Comparison of ENCODE assay signal across 10 mouse cellular contexts in genomic region chr11:58057455-58057854, GRCm38 (mm10). TPM values are rescaled to one million over a fixed set of nuclear protein-coding genes. Genes with fewer than 3 reads are reported as not detected.
A peak's percentile ranks its signal among the peaks of the same experiment; 100 is the strongest.
DNase-seq lines count a peak whose midpoint lies in the region; ATAC-seq and TF ChIP-seq lines count a peak whose summit lies in the region.
"Had no signal": no experiment of that assay in that cellular context is flagged by ENCODE, and none has a peak within 500 bp of the region (broad histone marks: within the 10 kb centered on the region; RNA-seq: fewer than 3 reads in every experiment).

No protein-coding gene starts in this region.

- H3K36me3 ChIP-seq in midbrain, embryonic 10.5 days = peaks cover 94% of the 10 kb centered on the region
- H3K36me3 ChIP-seq in midbrain, embryonic 16.5 days (ENCODE audit: control insufficient read depth, insufficient read depth, low read length) = peaks cover 24% of the 10 kb centered on the region
- peaks cover 81% of the 10 kb centered on the region for H3K36me3 ChIP-seq in limb, embryonic 14.5 days (ENCODE audit: control insufficient read depth, insufficient read depth, low read length)

- no peak for TF ChIP-seq POLR2A in cerebellum, adult 2 months (IDR thresholded peaks at IDR 0.05; ENCODE audit: borderline replicate concordance, insufficient read depth, low read length)
- no peak for TF ChIP-seq POLR2A in brain, embryonic 14.5 days (IDR thresholded peaks at IDR 0.05; ENCODE audit: borderline replicate concordance, extremely low read depth, insufficient read depth, insufficient read length, poor library complexity, severe bottlenecking)
- no peak for TF ChIP-seq POLR2A in limb, embryonic 14.5 days (IDR thresholded peaks at IDR 0.05; ENCODE audit: borderline replicate concordance, extremely low read depth, insufficient read depth, insufficient read length)

- ATAC-seq in midbrain, embryonic 16.5 days = no peak
- ATAC-seq in limb, embryonic 14.5 days (ENCODE audit: low FRiP score, low read depth) = no peak

- peaks cover 18% of the 10 kb centered on the region for H3K4me1 ChIP-seq in cerebellum, adult 2 months (ENCODE audit: control insufficient read depth, insufficient read depth, low read length)
- no peaks in the 10 kb centered on the region for H3K4me1 ChIP-seq in midbrain, embryonic 10.5 days
- H3K4me1 ChIP-seq in midbrain, embryonic 16.5 days (ENCODE audit: control insufficient read depth, insufficient read depth, low read length) = no peaks in the 10 kb centered on the region
- no peaks in the 10 kb centered on the region for H3K4me1 ChIP-seq in limb, embryonic 14.5 days (ENCODE audit: control insufficient read depth, insufficient read depth, low read length)
- H3K4me1 ChIP-seq: hindbrain, embryonic 15.5 days; neural tube, embryonic 13.5 days had no signal

- H3K9ac ChIP-seq in midbrain, embryonic 16.5 days (ENCODE audit: low read depth, low read length) = no peak overlapping the region
- H3K9ac ChIP-seq in limb, embryonic 14.5 days (ENCODE audit: low read depth, low read length, severe bottlenecking) = no peak overlapping the region
- H3K9ac ChIP-seq: hindbrain, embryonic 15.5 days; neural tube, embryonic 13.5 days had no signal

- H3K4me2 ChIP-seq in midbrain, embryonic 16.5 days (ENCODE audit: low read length) = no peak overlapping the region
- no peak overlapping the region for H3K4me2 ChIP-seq in limb, embryonic 14.5 days (replicated peaks; ENCODE audit: low read depth, low read length, severe bottlenecking)
- H3K4me2 ChIP-seq: hindbrain, embryonic 15.5 days; neural tube, embryonic 13.5 days had no signal

- H3K27me3 ChIP-seq in cerebellum, adult 2 months (ENCODE audit: control insufficient read depth, insufficient read depth, low read length) = no peaks in the 10 kb centered on the region
- no peaks in the 10 kb centered on the region for H3K27me3 ChIP-seq in midbrain, embryonic 10.5 days (ENCODE audit: low read depth, poor library complexity, severe bottlenecking)
- H3K27me3 ChIP-seq in midbrain, embryonic 16.5 days (ENCODE audit: control insufficient read depth, insufficient read depth, low read depth, low read length) = no peaks in the 10 kb centered on the region
- no peaks in the 10 kb centered on the region for H3K27me3 ChIP-seq in limb, embryonic 14.5 days (ENCODE audit: control insufficient read depth, insufficient read depth, low read length)
- H3K27me3 ChIP-seq: hindbrain, embryonic 15.5 days; neural tube, embryonic 13.5 days had no signal

- WGBS in cerebellum, adult 2 months = 22% methylated on average over 6 of the region's 6 CpGs
- 71% methylated on average over 6 of the region's 6 CpGs for WGBS in midbrain, embryonic 10.5 days
- 39% methylated on average over 6 of the region's 6 CpGs for WGBS in midbrain, embryonic 16.5 days
- 59% methylated on average over 6 of the region's 6 CpGs for WGBS in limb, embryonic 14.5 days

- H3K27ac ChIP-seq in cerebellum, adult 2 months (ENCODE audit: insufficient read depth, low read length) = no peak overlapping the region
- no peak overlapping the region for H3K27ac ChIP-seq in midbrain, embryonic 10.5 days (replicated peaks)
- H3K27ac ChIP-seq in midbrain, embryonic 16.5 days (ENCODE audit: low read length) = no peak overlapping the region
- H3K27ac ChIP-seq in limb, embryonic 14.5 days (replicated peaks; ENCODE audit: low read depth, low read length) = no peak overlapping the region
- H3K27ac ChIP-seq: hindbrain, embryonic 15.5 days; neural tube, embryonic 13.5 days had no signal

- intact Hi-C loops in gastrocnemius, postnatal 14 days (cut with DNase I; ENCODE audit: low total_unique reads) = loop anchor here (5.0 kb wide), 1 partner anchor 105 kb away; no protein-coding TSS in a partner anchor

- no peaks in the 10 kb centered on the region for H3K9me3 ChIP-seq in midbrain, embryonic 10.5 days (replicated peaks)
- H3K9me3 ChIP-seq in midbrain, embryonic 16.5 days (replicated peaks; ENCODE audit: control insufficient read depth, low read length, poor library complexity, severe bottlenecking) = no peaks in the 10 kb centered on the region
- H3K9me3 ChIP-seq in limb, embryonic 14.5 days (ENCODE audit: control insufficient read depth, low read length) = no peaks in the 10 kb centered on the region
- H3K9me3 ChIP-seq: hindbrain, embryonic 15.5 days; neural tube, embryonic 13.5 days had no signal

- DNase-seq in cerebellum, adult 2 months = peak; percentile 45 to 59
- no peak for DNase-seq in cerebellum, adult 8-10 months
- peak; percentile 30 for DNase-seq in midbrain, embryonic 10.5 days (ENCODE audit: low spot score)
- peak; percentile 64 for DNase-seq in brain, embryonic 14.5 days (ENCODE audit: low read depth)
- DNase-seq in gastrocnemius, postnatal 14 days = peak; percentile 41
- peak; percentile 41 for DNase-seq in limb, embryonic 14.5 days (ENCODE audit: low spot score)
- peak; percentile 46 for DNase-seq in right cerebral cortex, postnatal 25 days

- peak; percentile 78 for TF ChIP-seq CTCF in cerebellum, adult 2 months (IDR thresholded peaks at IDR 0.05; ENCODE audit: borderline replicate concordance, insufficient read depth, low read depth, low read length)
- peak; percentile 78; the same call in 1 of the 2 replicates for TF ChIP-seq CTCF in brain, embryonic 14.5 days (IDR thresholded peaks at IDR 0.05; ENCODE audit: borderline replicate concordance, extremely low read depth, insufficient read depth, insufficient read length)

- peak overlapping the region; percentile 26 for H3K4me3 ChIP-seq in cerebellum, adult 2 months (replicated peaks; ENCODE audit: insufficient read depth, low read depth, low read length)
- H3K4me3 ChIP-seq in midbrain, embryonic 10.5 days = no peak overlapping the region
- no peak overlapping the region for H3K4me3 ChIP-seq in midbrain, embryonic 16.5 days (ENCODE audit: low read depth, low read length)
- no peak overlapping the region for H3K4me3 ChIP-seq in limb, embryonic 14.5 days (replicated peaks; ENCODE audit: low read length)
- H3K4me3 ChIP-seq: hindbrain, embryonic 15.5 days; neural tube, embryonic 13.5 days had no signal

RNA-seq across cellular contexts. Expression of gene Gm12248, which starts 35.5 kb away (rescaled TPM):
- polyA plus RNA-seq in cerebellum, adult 2 months (2012; rRNA removed) = not detected in 2 replicates
- not detected in 2 replicates for polyA plus RNA-seq in midbrain, embryonic 10.5 days (2016; fragmentation: Nextera tagmentation; extraction: Ambion mirVana)
- polyA plus RNA-seq in midbrain, embryonic 16.5 days (2015; fragmentation: Nextera tagmentation; extraction: Ambion mirVana) = 0.13 TPM in 1 of 2 replicates, not detected in the other
- polyA plus RNA-seq in brain, embryonic 14.5 days (2012; rRNA removed) = not detected in 2 replicates
- not detected for total RNA-seq in gastrocnemius, postnatal 14 days (2021)
- not detected in 2 replicates for polyA plus RNA-seq in limb, embryonic 14.5 days (2012; rRNA removed)
- not detected in 2 replicates for polyA plus RNA-seq in limb, embryonic 14.5 days (2014; fragmentation: Nextera tagmentation; extraction: Ambion mirVana)
- polyA plus RNA-seq: neural tube, embryonic 13.5 days had no signal

RNA-seq across cellular contexts. Expression of gene Cnot8, which starts 46.5 kb away (rescaled TPM):
- polyA plus RNA-seq in cerebellum, adult 2 months (2012; rRNA removed) = 80.3 and 82.8 TPM in 2 replicates
- polyA plus RNA-seq in midbrain, embryonic 10.5 days (2016; fragmentation: Nextera tagmentation; extraction: Ambion mirVana) = 103 and 112 TPM in 2 replicates
- polyA plus RNA-seq in midbrain, embryonic 16.5 days (2015; fragmentation: Nextera tagmentation; extraction: Ambion mirVana) = 105 and 113 TPM in 2 replicates
- 103 and 123 TPM in 2 replicates for polyA plus RNA-seq in brain, embryonic 14.5 days (2012; rRNA removed)
- 10 to 100 TPM; 31.3 to 32.1 TPM for total RNA-seq in gastrocnemius, postnatal 14 days (2021)
- polyA plus RNA-seq in limb, embryonic 14.5 days (2012; rRNA removed) = 96.7 and 97.2 TPM in 2 replicates
- polyA plus RNA-seq in limb, embryonic 14.5 days (2014; fragmentation: Nextera tagmentation; extraction: Ambion mirVana) = 90.1 and 99.1 TPM in 2 replicates

RNA-seq across cellular contexts. Expression of gene Larp1, which starts 48.6 kb away (rescaled TPM):
- polyA plus RNA-seq in cerebellum, adult 2 months (2012; rRNA removed) = 52.0 and 54.5 TPM in 2 replicates
- 13.0 and 15.3 TPM in 2 replicates for polyA plus RNA-seq in midbrain, embryonic 10.5 days (2016; fragmentation: Nextera tagmentation; extraction: Ambion mirVana)
- polyA plus RNA-seq in midbrain, embryonic 16.5 days (2015; fragmentation: Nextera tagmentation; extraction: Ambion mirVana) = 17.7 and 18.4 TPM in 2 replicates
- 36.5 and 57.6 TPM in 2 replicates for polyA plus RNA-seq in brain, embryonic 14.5 days (2012; rRNA removed)
- total RNA-seq in gastrocnemius, postnatal 14 days (2021) = 10 to 100 TPM; 61.9 to 74.6 TPM
- polyA plus RNA-seq in limb, embryonic 14.5 days (2012; rRNA removed) = 46.4 and 46.9 TPM in 2 replicates
- 24.7 and 26.9 TPM in 2 replicates for polyA plus RNA-seq in limb, embryonic 14.5 days (2014; fragmentation: Nextera tagmentation; extraction: Ambion mirVana)
